Mouse (Mus musculus): ENCODE measurements around the gene Dpf3. TPM values are rescaled to one million over a fixed set of nuclear protein-coding genes. Genes with fewer than 3 reads are reported as not detected.

Gene Dpf3
- polyA plus RNA-seq, 1 experiment: 24.7 TPM

DNA sequence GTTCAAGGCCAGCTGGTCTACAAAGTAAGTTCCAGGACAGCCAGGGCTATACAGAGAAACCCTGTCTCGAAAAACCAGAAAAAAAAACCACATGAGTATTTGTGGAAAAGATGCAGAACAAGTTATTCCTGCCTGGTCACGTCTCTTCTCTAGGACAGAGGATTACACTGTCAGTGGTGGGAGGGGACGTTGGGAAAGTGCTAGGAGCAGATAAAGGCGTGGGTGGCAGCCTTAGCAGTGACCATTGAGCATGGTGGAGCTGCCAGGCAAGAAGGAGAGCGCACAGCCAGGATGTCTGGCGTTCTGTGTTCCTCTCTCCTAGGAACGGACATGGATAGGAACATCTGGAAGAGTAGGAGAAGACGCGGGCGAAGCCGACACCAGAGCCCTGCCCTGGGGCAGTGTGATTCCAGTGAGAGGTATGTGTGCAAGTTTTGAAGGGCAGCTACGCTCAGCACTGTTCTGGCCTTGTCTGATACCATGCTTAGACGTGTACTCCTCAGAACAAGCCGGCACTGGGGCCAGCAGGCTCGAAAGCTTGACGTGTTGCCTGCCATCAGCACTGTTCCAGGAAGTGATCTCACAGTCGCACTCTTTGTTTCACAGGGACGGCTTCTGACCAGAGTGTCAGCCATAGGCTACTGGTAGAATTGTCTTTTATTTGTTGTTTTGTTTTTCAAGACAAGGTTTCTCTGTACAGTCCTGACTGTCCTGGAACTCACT, 38.5 kb upstream of the Dpf3 start:
- TF ChIP-seq POLR2A (IDR thresholded peaks at IDR 0.05; ENCODE audit: borderline replicate concordance, control insufficient read depth, low read depth, low read length) (no peak), CTCF (IDR thresholded peaks at IDR 0.05; ENCODE audit: control insufficient read depth, insufficient read depth, low read length) (no peak)
- no peak overlapping the region for H3K27ac ChIP-seq (ENCODE audit: control insufficient read depth, insufficient read depth, low read depth, low read length, poor library complexity)
- WGBS: 86% methylated on average over 18 of the region's 18 CpGs
- H3K4me1 ChIP-seq (ENCODE audit: control insufficient read depth, insufficient read depth, low read length): peaks cover 2% of the 10 kb centered on the region; the same call in 1 of the 2 replicates
- H3K4me3 ChIP-seq (replicated peaks; ENCODE audit: control insufficient read depth, low read depth, low read length): no peak overlapping the region

- H3K27ac ChIP-seq (ENCODE audit: control insufficient read depth, insufficient read depth, low read depth, low read length, poor library complexity): no peak overlapping the region
- no peak for TF ChIP-seq CTCF (IDR thresholded peaks at IDR 0.05; ENCODE audit: control insufficient read depth, insufficient read depth, low read length)
- TF ChIP-seq POLR2A (IDR thresholded peaks at IDR 0.05; ENCODE audit: borderline replicate concordance, control insufficient read depth, low read depth, low read length): no peak
- no peak overlapping the region for H3K4me3 ChIP-seq (replicated peaks; ENCODE audit: control insufficient read depth, low read depth, low read length)
- 78% methylated on average over 5 of the region's 5 CpGs for WGBS
- peaks cover 2% of the 10 kb centered on the region; the same call in 1 of the 2 replicates for H3K4me1 ChIP-seq (ENCODE audit: control insufficient read depth, insufficient read depth, low read length)
Measured at GRCm38 (mm10) chr12:83524329-83524728, 36.8 kb upstream of the Dpf3 start.

DNA sequence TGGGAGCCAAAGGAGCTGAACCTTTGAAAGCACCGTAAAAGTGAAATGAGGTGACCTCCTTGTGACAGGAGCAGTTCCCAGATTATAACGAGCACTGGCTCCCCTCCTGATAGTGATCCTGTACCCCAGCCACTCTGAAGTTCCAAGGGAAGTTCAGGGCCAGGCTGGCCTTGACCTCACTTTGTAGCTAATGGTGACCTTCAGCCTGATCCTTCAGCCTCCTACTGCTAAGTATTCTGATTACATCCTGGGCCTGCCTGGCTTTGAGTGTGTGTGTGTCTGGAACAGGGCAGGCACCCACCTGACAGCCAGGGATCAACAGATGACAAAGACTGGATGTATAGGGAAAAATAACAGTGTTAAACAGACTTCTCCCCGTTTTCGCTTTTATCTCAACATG, 36.4 kb upstream of the Dpf3 start:
- H3K4me1 ChIP-seq (ENCODE audit: control insufficient read depth, insufficient read depth, low read length): peaks cover 2% of the 10 kb centered on the region; the same call in 1 of the 2 replicates
- H3K4me3 ChIP-seq (replicated peaks; ENCODE audit: control insufficient read depth, low read depth, low read length): no peak overlapping the region
- WGBS: 93% methylated on average over 4 of the region's 4 CpGs

GRCm38 (mm10) chr12:83523056-83523455, 35.5 kb upstream of the Dpf3 start:
- H3K27ac ChIP-seq (ENCODE audit: control insufficient read depth, insufficient read depth, low read depth, low read length, poor library complexity): no peak overlapping the region
- H3K4me1 ChIP-seq (ENCODE audit: control insufficient read depth, insufficient read depth, low read length): peaks cover 2% of the 10 kb centered on the region; the same call in 1 of the 2 replicates
- no peak for TF ChIP-seq CTCF (IDR thresholded peaks at IDR 0.05; ENCODE audit: control insufficient read depth, insufficient read depth, low read length)
- TF ChIP-seq POLR2A (IDR thresholded peaks at IDR 0.05; ENCODE audit: borderline replicate concordance, control insufficient read depth, low read depth, low read length): no peak
- H3K4me3 ChIP-seq (replicated peaks; ENCODE audit: control insufficient read depth, low read depth, low read length): no peak overlapping the region
- 89% methylated on average over 6 of the region's 6 CpGs for WGBS

More for the DNA sequence above, 36.4 kb upstream of the Dpf3 start:
- no peak for TF ChIP-seq CTCF (IDR thresholded peaks at IDR 0.05; ENCODE audit: control insufficient read depth, insufficient read depth, low read length)
- no peak for TF ChIP-seq POLR2A (IDR thresholded peaks at IDR 0.05; ENCODE audit: borderline replicate concordance, control insufficient read depth, low read depth, low read length)
- H3K27ac ChIP-seq (ENCODE audit: control insufficient read depth, insufficient read depth, low read depth, low read length, poor library complexity): no peak overlapping the region

- Histone ChIP-seq H3K27ac (ENCODE audit: control insufficient read depth, insufficient read depth, low read depth, low read length, poor library complexity) (no peak overlapping the region), H3K4me1 (ENCODE audit: control insufficient read depth, insufficient read depth, low read length) (no peaks in the 10 kb centered on the region), H3K4me3 (replicated peaks; ENCODE audit: control insufficient read depth, low read depth, low read length) (no peak overlapping the region)
- no peak for TF ChIP-seq POLR2A (IDR thresholded peaks at IDR 0.05; ENCODE audit: borderline replicate concordance, control insufficient read depth, low read depth, low read length)
- no peak for TF ChIP-seq CTCF (IDR thresholded peaks at IDR 0.05; ENCODE audit: control insufficient read depth, insufficient read depth, low read length)
- WGBS: 36% methylated on average over 8 of the region's 8 CpGs
Measured at GRCm38 (mm10) chr12:83521083-83521482, 33.6 kb upstream of the Dpf3 start.

GRCm38 (mm10) chr12:83520311-83520890, 32.9 kb upstream of the Dpf3 start, which contains the start of gene Dcaf4:
Gene Dcaf4 (plus strand): TSS chr12:83520466.
- TF ChIP-seq POLR2A (IDR thresholded peaks at IDR 0.05; ENCODE audit: borderline replicate concordance, control insufficient read depth, low read depth, low read length) (no peak), CTCF (IDR thresholded peaks at IDR 0.05; ENCODE audit: control insufficient read depth, insufficient read depth, low read length) (peak; percentile 32; the same call in 1 of the 2 replicates)
- Histone ChIP-seq H3K4me3 (replicated peaks; ENCODE audit: control insufficient read depth, low read depth, low read length) (peak within 1 kb of the TSS; percentile 97), H3K4me1 (ENCODE audit: control insufficient read depth, insufficient read depth, low read length) (no peaks in the 10 kb centered on the region), H3K27ac (ENCODE audit: control insufficient read depth, insufficient read depth, low read depth, low read length, poor library complexity) (peak within 1 kb of the TSS; percentile 57; the same call in 1 of the 2 replicates)
- WGBS: under 1% methylated on average over 32 of the region's 32 CpGs

DNA sequence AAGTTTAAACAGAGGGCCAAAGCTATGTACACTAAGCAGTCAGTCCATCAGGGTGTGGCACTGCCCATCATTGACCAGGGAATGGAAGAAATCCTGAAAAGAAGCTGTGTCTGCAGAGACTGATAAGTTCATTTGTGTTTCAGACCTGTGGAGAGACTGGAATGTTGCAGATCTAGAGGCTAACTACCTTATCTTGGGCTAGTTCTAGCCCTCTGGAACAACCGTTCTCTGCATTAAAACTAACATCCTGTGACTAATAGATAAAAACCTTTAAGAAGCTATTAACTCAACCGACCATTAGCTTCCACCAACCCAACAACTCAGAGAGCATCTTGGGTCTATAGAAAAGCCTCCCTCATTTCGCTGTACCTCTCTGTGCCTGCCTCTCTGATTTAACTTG, 30.1 kb upstream of the Dpf3 start:
- Histone ChIP-seq H3K27ac (ENCODE audit: control insufficient read depth, insufficient read depth, low read depth, low read length, poor library complexity) (no peak overlapping the region), H3K4me3 (replicated peaks; ENCODE audit: control insufficient read depth, low read depth, low read length) (no peak overlapping the region), H3K4me1 (ENCODE audit: control insufficient read depth, insufficient read depth, low read length) (no peaks in the 10 kb centered on the region)
- WGBS: 59% methylated on average over 3 of the region's 3 CpGs
- TF ChIP-seq CTCF (IDR thresholded peaks at IDR 0.05; ENCODE audit: control insufficient read depth, insufficient read depth, low read length): no peak
- no peak for TF ChIP-seq POLR2A (IDR thresholded peaks at IDR 0.05; ENCODE audit: borderline replicate concordance, control insufficient read depth, low read depth, low read length)

DNA sequence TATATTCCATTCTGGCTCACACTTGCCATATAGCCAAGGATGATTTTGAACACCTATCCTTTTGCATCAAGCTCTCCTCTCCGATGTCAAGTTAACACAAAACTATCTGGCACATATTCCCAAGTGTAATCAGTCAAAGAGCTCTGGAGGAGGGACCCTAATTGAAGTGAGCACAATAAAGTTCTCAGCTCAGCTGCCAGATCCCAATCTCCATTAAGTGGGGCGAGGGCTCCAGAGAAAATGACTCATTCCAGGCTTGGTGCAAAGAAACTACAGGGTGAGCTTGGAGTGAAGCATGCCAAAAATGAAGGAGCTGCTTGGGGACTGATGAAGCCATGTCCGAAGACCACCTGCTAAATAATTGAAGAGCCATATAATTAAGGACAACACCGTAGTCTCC, 26.7 kb upstream of the Dpf3 start:
- Histone ChIP-seq H3K27ac (ENCODE audit: control insufficient read depth, insufficient read depth, low read depth, low read length, poor library complexity) (no peak overlapping the region), H3K4me3 (replicated peaks; ENCODE audit: control insufficient read depth, low read depth, low read length) (no peak overlapping the region), H3K4me1 (ENCODE audit: control insufficient read depth, insufficient read depth, low read length) (no peaks in the 10 kb centered on the region; the same call in 1 of the 2 replicates)
- WGBS: 85% methylated on average over 4 of the region's 4 CpGs
- TF ChIP-seq CTCF (IDR thresholded peaks at IDR 0.05; ENCODE audit: control insufficient read depth, insufficient read depth, low read length): no peak
- no peak for TF ChIP-seq POLR2A (IDR thresholded peaks at IDR 0.05; ENCODE audit: borderline replicate concordance, control insufficient read depth, low read depth, low read length)

Measured in bone marrow, adult 2 months (tissue).